Mouse (Mus musculus) liver, embryonic 13.5 days (tissue): ENCODE measurements around the gene Strip1. TPM values are rescaled to one million over a fixed set of nuclear protein-coding genes. Genes with fewer than 3 reads are reported as not detected.

Source experiments
- ATAC-seq: fragments of 200-750 bp; cut with Nextera tagmentation; 2 replicates; pipeline ENCODE4 v1.8.0; 2017; ENCODE audit warnings: low read depth, mild to moderate bottlenecking, moderate number of reproducible peaks, moderate library complexity
- DNase-seq: peaks from one replicate; pipeline ENCODE4 v3.0.0; 2022
- H3K27ac ChIP-seq: fragments of 300-500 bp; sonication (generic); 2 replicates; pipeline ENCODE4 v1.5.1; 2015; ENCODE audit warnings: moderate library complexity, mild to moderate bottlenecking, inconsistent platforms
- H3K27me3 ChIP-seq: fragments of 300-500 bp; sonication (generic); 2 replicates; pipeline ENCODE4 v1.6.1; 2015; ENCODE audit warnings: mild to moderate bottlenecking, inconsistent platforms
- H3K36me3 ChIP-seq: fragments of 300-500 bp; sonication (generic); 2 replicates; pipeline ENCODE4 v1.6.1; 2015; ENCODE audit warnings: mild to moderate bottlenecking, inconsistent platforms
- H3K4me1 ChIP-seq: fragments of 300-500 bp; sonication (generic); replicated peaks from 2 replicates; pipeline ENCODE4 v1.6.1; 2015; ENCODE audit warnings: inconsistent platforms
- H3K4me2 ChIP-seq: fragments of 300-500 bp; sonication (generic); 2 replicates; pipeline ENCODE4 v1.6.1; 2015; ENCODE audit warnings: inconsistent platforms, mild to moderate bottlenecking, moderate library complexity
- H3K4me3 ChIP-seq: fragments of 300-500 bp; sonication (generic); replicated peaks from 2 replicates; pipeline ENCODE4 v1.5.1; 2015; ENCODE audit warnings: mild to moderate bottlenecking, inconsistent platforms
- H3K9ac ChIP-seq: fragments of 300-500 bp; sonication (generic); 2 replicates; pipeline ENCODE4 v1.6.1; 2015; ENCODE audit warnings: mild to moderate bottlenecking, inconsistent platforms
- H3K9me3 ChIP-seq: fragments of 300-500 bp; sonication (generic); replicated peaks from 2 replicates; pipeline ENCODE4 v1.6.1; 2016; ENCODE audit warnings: inconsistent platforms
- WGBS: fragments of 180-500 bp; shearing (Covaris S2); methylation state at CpG from one replicate; pipeline ENCODE4 v1.1.7; 2015; ENCODE audit not compliant: insufficient replicate concordance; 5-methylcytosine and 5-hydroxymethylcytosine counted together
- polyA plus RNA-seq: library from polyadenylated mRNA; unstranded; fragments of >200 nt; fragmentation: Nextera tagmentation; extraction: Ambion mirVana; gene quantifications from 2 replicates; pipeline ENCODE4 v1.2.1, GENCODE M21; 2015

Gene Strip1
- polyA plus RNA-seq, 1 experiment from 2014 or later: 10.4 TPM

GRCm38 (mm10) chr3:107586504-107586903, 45.0 kb downstream of the Strip1 start:
- 61% methylated on average over 6 of the region's 6 CpGs for WGBS
- Histone ChIP-seq H3K4me3 (no peak overlapping the region), H3K9ac (no peak overlapping the region), H3K4me2 (no peak overlapping the region), H3K27ac (no peak overlapping the region), H3K4me1 (0 out of 2 replicates have a peak, but pooled peaks cover 3% of the 10 kb centered on the region), H3K9me3 (no peaks in the 10 kb centered on the region), H3K27me3 (peaks cover 98% of the 10 kb centered on the region), H3K36me3 (no peaks in the 10 kb centered on the region)
- DNase-seq: no peak
- ATAC-seq: no peak

GRCm38 (mm10) chr3:107583893-107584292, 47.6 kb downstream of the Strip1 start:
- peaks cover 3% of the 10 kb centered on the region; the same call in 1 of the 2 replicates for H3K4me1 ChIP-seq
- no peak overlapping the region for H3K27ac ChIP-seq
- no peak overlapping the region for H3K4me3 ChIP-seq
- no peak for DNase-seq
- peaks cover 99% of the 10 kb centered on the region for H3K27me3 ChIP-seq
- no peak overlapping the region for H3K9ac ChIP-seq
- no peak overlapping the region for H3K4me2 ChIP-seq
- H3K36me3 ChIP-seq: no peaks in the 10 kb centered on the region
- no peaks in the 10 kb centered on the region for H3K9me3 ChIP-seq
- no peak for ATAC-seq
- 13% methylated on average over 1 of the region's 1 CpGs for WGBS

DNA sequence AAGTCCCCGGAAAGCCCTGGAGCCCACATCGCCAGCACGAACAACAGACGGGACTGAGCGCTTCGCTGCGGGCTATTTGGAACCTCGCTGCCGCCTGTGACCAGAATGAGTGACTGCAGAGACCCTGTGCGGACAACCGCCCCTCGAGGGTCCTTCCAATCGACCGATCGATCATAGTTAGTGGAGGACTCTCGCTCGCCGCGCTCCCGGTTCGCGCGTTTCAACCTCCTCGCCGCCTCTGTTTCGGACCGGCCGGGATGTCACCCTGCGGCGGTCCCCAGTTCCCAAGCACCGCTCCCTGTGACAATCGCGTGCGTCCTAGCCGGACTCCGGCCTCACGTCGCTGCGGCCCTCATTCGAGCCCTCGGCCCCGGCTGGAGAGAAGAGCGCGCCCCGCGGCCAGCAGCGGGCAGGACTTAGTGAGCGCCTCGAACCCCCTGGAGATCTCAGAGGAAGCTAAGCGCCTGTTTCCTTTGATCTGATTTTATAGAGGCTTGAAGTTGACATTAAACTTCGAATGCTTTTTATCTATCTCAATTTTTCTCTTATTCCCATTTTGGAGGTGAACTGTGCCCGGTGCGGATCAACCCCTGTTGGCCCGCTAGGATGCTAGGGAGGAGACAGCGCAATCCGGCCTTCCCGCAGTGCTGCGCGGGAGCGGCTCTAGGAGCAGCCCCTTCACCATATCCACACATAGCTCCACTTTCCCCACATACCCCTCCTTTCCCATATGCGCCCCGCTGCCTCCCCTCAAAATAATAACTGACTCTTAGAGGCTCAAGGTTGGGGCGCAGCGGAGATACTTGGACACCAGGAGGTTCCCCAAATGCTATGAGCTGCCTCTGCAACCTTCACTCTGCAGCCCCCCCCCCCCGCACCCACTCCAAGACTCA, 48.4 kb downstream of the Strip1 start:
- Histone ChIP-seq H3K27me3 (peaks cover 97% of the 10 kb centered on the region), H3K9ac (no peak overlapping the region), H3K27ac (no peak overlapping the region), H3K9me3 (no peaks in the 10 kb centered on the region), H3K4me2 (peak overlapping the region; percentile 44), H3K36me3 (no peaks in the 10 kb centered on the region), H3K4me3 (peak overlapping the region; percentile 29), H3K4me1 (peaks cover 10% of the 10 kb centered on the region)
- ATAC-seq (no peak), DNase-seq (no peak)
- 1% methylated on average over 65 of the region's 65 CpGs for WGBS

DNA sequence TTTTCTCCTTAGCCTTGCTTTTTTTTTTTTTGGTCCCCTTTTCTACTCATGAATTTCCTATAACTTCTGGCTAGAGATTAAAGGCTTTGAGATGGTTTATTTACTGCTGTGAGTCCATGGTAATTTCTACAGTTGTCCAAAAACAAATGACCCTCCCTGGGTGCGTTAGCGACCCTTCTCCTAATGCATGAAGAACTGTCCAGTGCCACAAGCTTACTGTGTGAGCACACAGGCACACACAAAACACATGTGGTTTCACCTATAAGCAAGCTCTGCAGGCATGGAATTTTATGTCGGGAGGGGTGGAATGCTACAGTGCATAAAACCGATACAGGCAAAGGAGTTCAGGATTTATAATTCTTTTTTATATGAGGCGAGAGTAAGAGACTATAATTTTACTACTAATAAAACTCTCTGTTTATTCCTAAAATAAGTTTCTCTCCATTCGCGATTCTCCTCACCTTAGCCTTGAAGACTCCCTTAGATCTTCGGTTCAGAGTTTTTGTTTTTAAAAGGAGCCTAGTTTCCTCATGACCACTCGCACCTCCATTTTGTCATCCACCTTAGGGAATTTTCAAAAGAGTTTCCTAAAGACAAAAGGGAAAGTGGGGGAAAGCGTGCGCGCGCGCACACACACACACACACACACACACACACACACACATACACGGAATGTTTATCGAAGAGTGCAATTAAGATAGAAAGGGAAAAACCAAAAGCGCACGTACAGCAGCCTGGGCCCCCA, 49.2 kb downstream of the Strip1 start:
- DNase-seq (no peak), ATAC-seq (no peak)
- no peak overlapping the region for H3K9ac ChIP-seq
- peak overlapping the region; percentile 29 for H3K4me3 ChIP-seq
- H3K27ac ChIP-seq: no peak overlapping the region
- H3K9me3 ChIP-seq: no peaks in the 10 kb centered on the region
- H3K36me3 ChIP-seq: no peaks in the 10 kb centered on the region
- WGBS: 6% methylated on average over 18 of the region's 18 CpGs
- H3K4me1 ChIP-seq: peaks cover 19% of the 10 kb centered on the region
- peak overlapping the region; percentile 44 for H3K4me2 ChIP-seq
- H3K27me3 ChIP-seq: peaks cover 89% of the 10 kb centered on the region

DNA sequence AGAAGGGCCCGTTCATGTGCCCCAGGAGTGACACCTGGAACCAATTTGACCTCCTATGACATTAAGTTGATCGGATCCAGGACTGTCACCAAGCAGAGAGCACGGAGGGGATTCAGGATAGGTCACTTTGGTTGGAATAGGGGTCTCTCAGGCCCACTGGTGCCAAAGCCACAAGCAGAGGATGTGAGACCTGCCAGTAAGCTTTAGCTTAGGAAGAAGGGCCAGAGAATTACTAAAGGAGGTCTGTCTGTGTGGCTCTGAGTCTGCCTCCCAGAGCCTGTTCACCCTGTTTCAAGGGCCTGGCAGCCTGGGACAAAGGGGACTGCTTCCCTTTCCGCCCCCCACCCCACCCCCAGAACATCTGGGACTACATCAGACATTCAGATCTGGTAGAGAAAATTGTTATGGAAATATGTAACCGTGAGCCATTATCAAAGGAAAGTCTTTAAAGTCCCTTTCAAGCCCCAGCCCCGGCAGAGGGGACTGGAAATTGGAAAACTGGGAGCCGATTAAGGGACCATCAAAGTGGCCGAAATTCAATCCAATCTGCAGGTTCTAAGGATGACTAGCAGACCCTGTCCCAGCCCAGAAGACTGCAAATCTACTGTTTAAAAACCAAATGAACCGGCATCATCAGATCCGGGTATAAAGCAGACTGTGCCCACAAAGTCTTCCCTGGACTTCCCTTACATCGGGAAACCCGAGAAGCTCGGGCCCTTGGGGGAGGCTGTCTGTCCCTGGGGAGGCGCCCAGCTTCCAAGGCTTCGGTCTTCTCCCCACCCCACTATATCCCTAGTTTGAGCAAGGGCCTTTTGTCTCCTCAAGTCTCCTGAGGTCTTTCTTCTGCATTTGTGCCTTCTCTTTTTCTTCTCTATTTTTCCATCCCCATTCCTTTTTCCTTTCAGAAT, 50.1 kb downstream of the Strip1 start:
- 9% methylated on average over 15 of the region's 15 CpGs for WGBS
- DNase-seq: no peak

GRCm38 (mm10) chr3:107579466-107579865, 52.0 kb downstream of the Strip1 start:
- peaks cover 22% of the 10 kb centered on the region for H3K4me1 ChIP-seq
- peaks cover 61% of the 10 kb centered on the region for H3K27me3 ChIP-seq
- ATAC-seq (no peak), DNase-seq (peak; percentile 38)
- 3% methylated on average over 4 of the region's 4 CpGs for WGBS
- H3K36me3 ChIP-seq: no peaks in the 10 kb centered on the region
- H3K9me3 ChIP-seq: no peaks in the 10 kb centered on the region
- no peak overlapping the region for H3K4me2 ChIP-seq
- H3K27ac ChIP-seq: no peak overlapping the region
- H3K4me3 ChIP-seq: no peak overlapping the region
- H3K9ac ChIP-seq: no peak overlapping the region

More for the DNA sequence above, 50.1 kb downstream of the Strip1 start:
- Histone ChIP-seq H3K4me2 (no peak overlapping the region), H3K27me3 (peaks cover 79% of the 10 kb centered on the region), H3K9me3 (no peaks in the 10 kb centered on the region), H3K27ac (no peak overlapping the region), H3K4me3 (no peak overlapping the region), H3K9ac (no peak overlapping the region), H3K4me1 (peaks cover 22% of the 10 kb centered on the region), H3K36me3 (no peaks in the 10 kb centered on the region)
- ATAC-seq: no peak

GRCm38 (mm10) chr3:107577810-107578390, 53.6 kb downstream of the Strip1 start:
- H3K9ac ChIP-seq: no peak overlapping the region

DNA sequence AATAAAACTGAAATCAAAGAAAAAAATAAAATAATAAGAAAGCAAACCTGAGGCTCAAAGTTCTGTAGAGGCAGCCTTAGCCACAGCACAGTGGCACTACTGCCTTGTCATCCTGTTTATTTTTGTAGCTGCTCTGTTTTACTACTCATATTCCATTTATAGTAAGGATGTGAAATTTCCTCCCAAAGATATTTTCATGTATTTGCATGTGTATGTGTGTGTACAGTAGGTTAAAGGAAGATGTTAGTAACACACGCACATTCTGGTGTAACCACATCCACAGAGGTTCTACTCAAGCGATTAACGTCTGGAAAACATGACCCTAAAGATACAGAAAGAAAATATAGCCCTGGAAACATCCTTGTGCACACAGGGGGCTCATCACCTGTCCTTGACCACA, 54.7 kb downstream of the Strip1 start:
- Histone ChIP-seq H3K4me3 (no peak overlapping the region), H3K27me3 (peaks cover 34% of the 10 kb centered on the region), H3K36me3 (no peaks in the 10 kb centered on the region), H3K9ac (no peak overlapping the region), H3K4me2 (no peak overlapping the region), H3K27ac (no peak overlapping the region), H3K9me3 (no peaks in the 10 kb centered on the region), H3K4me1 (peaks cover 20% of the 10 kb centered on the region)
- WGBS: 71% methylated on average over 3 of the region's 3 CpGs
- no peak for DNase-seq
- ATAC-seq: no peak

More at GRCm38 (mm10) chr3:107577810-107578390, 53.6 kb downstream of the Strip1 start:
- H3K36me3 ChIP-seq: no peaks in the 10 kb centered on the region
- H3K27ac ChIP-seq: no peak overlapping the region; the same call in 1 of the 2 replicates
- no peak overlapping the region for H3K4me3 ChIP-seq
- DNase-seq (peak; percentile 69), ATAC-seq (peak; percentile 98)
- 0 out of 2 replicates have a peak overlapping the region, but pooled peaks have one; percentile 8 for H3K4me2 ChIP-seq
- H3K4me1 ChIP-seq: peaks cover 20% of the 10 kb centered on the region
- no peaks in the 10 kb centered on the region for H3K9me3 ChIP-seq
- WGBS: 8% methylated on average over 3 of the region's 3 CpGs
- H3K27me3 ChIP-seq: peaks cover 45% of the 10 kb centered on the region

DNA sequence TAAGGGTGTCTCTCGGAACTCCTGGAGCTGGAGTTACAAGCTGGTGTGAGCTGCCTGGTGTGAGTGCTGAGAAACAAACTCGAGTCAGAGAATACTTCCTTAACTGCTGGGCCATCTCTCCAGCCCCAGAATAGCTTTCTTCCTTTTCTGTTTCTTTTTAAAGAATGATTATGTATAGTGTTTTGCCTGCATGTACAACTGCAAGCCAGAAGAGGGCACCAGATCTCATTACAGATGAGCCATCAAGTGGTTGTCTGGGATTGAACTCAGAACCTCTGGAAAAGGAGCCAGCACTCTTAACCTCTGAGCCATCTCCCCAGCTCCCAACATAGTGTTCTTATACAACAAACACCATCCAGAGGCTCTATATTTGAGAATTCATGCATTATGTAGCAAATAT, 60.3 kb downstream of the Strip1 start:
- WGBS: 37% methylated on average over 2 of the region's 2 CpGs
- Histone ChIP-seq H3K4me2 (no peak overlapping the region), H3K27ac (no peak overlapping the region), H3K36me3 (no peaks in the 10 kb centered on the region), H3K9ac (no peak overlapping the region), H3K27me3 (peaks cover 20% of the 10 kb centered on the region), H3K4me3 (no peak overlapping the region), H3K9me3 (no peaks in the 10 kb centered on the region), H3K4me1 (no peaks in the 10 kb centered on the region)
- ATAC-seq: no peak
- DNase-seq: no peak

GRCm38 (mm10) chr3:107568721-107569120, 62.8 kb downstream of the Strip1 start:
- 46% methylated on average over 4 of the region's 4 CpGs for WGBS
- no peak for DNase-seq
- no peak overlapping the region for H3K4me3 ChIP-seq
- no peak overlapping the region for H3K4me2 ChIP-seq
- H3K36me3 ChIP-seq: no peaks in the 10 kb centered on the region
- no peak for ATAC-seq
- H3K27me3 ChIP-seq: peaks cover 20% of the 10 kb centered on the region
- no peaks in the 10 kb centered on the region for H3K9me3 ChIP-seq
- H3K4me1 ChIP-seq: no peaks in the 10 kb centered on the region
- H3K9ac ChIP-seq: no peak overlapping the region
- no peak overlapping the region for H3K27ac ChIP-seq
